Mouse (Mus musculus) hindbrain, embryonic 13.5 days (tissue): Measurements from ENCODE around the gene Aldh1a2. TPM values are rescaled to one million over a fixed set of nuclear protein-coding genes. Genes with fewer than 3 reads are reported as not detected.

Experiments used
- ATAC-seq: fragments of 200-750 bp; cut with Nextera tagmentation; 2 replicates; pipeline ENCODE4 v1.8.0; 2017; ENCODE audit warnings: moderate TSS enrichment; ENCODE audit not compliant: low FRiP score
- H3K27ac ChIP-seq: fragments of 300-500 bp; sonication (generic); 2 replicates; pipeline ENCODE4 v1.5.1; 2015; ENCODE audit warnings: inconsistent platforms, mild to moderate bottlenecking, moderate library complexity
- H3K27me3 ChIP-seq: fragments of 300-500 bp; sonication (generic); 2 replicates; pipeline ENCODE4 v1.6.1; 2015; ENCODE audit warnings: mild to moderate bottlenecking, inconsistent platforms
- H3K36me3 ChIP-seq: fragments of 300-500 bp; sonication (generic); 2 replicates; pipeline ENCODE4 v1.6.1; 2015; ENCODE audit warnings: mild to moderate bottlenecking, inconsistent platforms
- H3K4me1 ChIP-seq: fragments of 300-500 bp; sonication (generic); replicated peaks from 2 replicates; pipeline ENCODE4 v1.6.1; 2015; ENCODE audit warnings: inconsistent platforms
- H3K4me2 ChIP-seq: fragments of 300-500 bp; sonication (generic); 2 replicates; pipeline ENCODE4 v1.6.1; 2015; ENCODE audit warnings: inconsistent platforms, mild to moderate bottlenecking, moderate library complexity
- H3K4me3 ChIP-seq: fragments of 300-500 bp; sonication (generic); 2 replicates; pipeline ENCODE4 v1.5.1; 2015; ENCODE audit warnings: mild to moderate bottlenecking, inconsistent platforms
- H3K9ac ChIP-seq: fragments of 300-500 bp; sonication (generic); 2 replicates; pipeline ENCODE4 v1.6.1; 2015; ENCODE audit warnings: mild to moderate bottlenecking, inconsistent platforms
- H3K9me3 ChIP-seq: fragments of 300-500 bp; sonication (generic); 2 replicates; pipeline ENCODE4 v1.6.1; 2016; ENCODE audit warnings: inconsistent platforms
- WGBS: fragments of 180-500 bp; shearing (Covaris S2); methylation state at CpG from one replicate; pipeline ENCODE4 v1.1.7; 2015; 5-methylcytosine and 5-hydroxymethylcytosine counted together
- polyA plus RNA-seq: library from polyadenylated mRNA; unstranded; fragments of >200 nt; fragmentation: Nextera tagmentation; extraction: Ambion mirVana; gene quantifications from 2 replicates; pipeline ENCODE4 v1.2.1, GENCODE M21; 2015

Gene Aldh1a2
- polyA plus RNA-seq, 1 experiment from 2014 or later, result 40.4 TPM

- WGBS, result 97% methylated on average over 5 of the region's 5 CpGs
- ATAC-seq, result no peak
- Histone ChIP-seq H3K4me2 (no peak overlapping the region), H3K36me3 (no peaks in the 10 kb centered on the region), H3K9me3 (no peaks in the 10 kb centered on the region), H3K27ac (no peak overlapping the region), H3K4me3 (no peak overlapping the region), H3K4me1 (no peaks in the 10 kb centered on the region), H3K9ac (no peak overlapping the region), H3K27me3 (no peaks in the 10 kb centered on the region)
These were observed 104.2 kb downstream of the Aldh1a2 start for GRCm38 (mm10) chr9:71319776-71320175.

GRCm38 (mm10) chr9:71320246-71321155 lies 104.9 kb downstream of the Aldh1a2 start:
- H3K4me1 ChIP-seq, result no peaks in the 10 kb centered on the region
- no peak overlapping the region for H3K4me2 ChIP-seq
- H3K36me3 ChIP-seq, result no peaks in the 10 kb centered on the region
- no peak overlapping the region for H3K27ac ChIP-seq
- no peaks in the 10 kb centered on the region for H3K27me3 ChIP-seq
- no peaks in the 10 kb centered on the region for H3K9me3 ChIP-seq
- 51% methylated on average over 11 of the region's 11 CpGs for WGBS
- H3K4me3 ChIP-seq, result no peak overlapping the region
- no peak for ATAC-seq
- no peak overlapping the region for H3K9ac ChIP-seq

- no peak overlapping the region for H3K4me2 ChIP-seq
- 0 out of 2 replicates have a peak, but pooled peaks cover 4% of the 10 kb centered on the region for H3K4me1 ChIP-seq
- no peaks in the 10 kb centered on the region for H3K36me3 ChIP-seq
- no peak overlapping the region for H3K9ac ChIP-seq
- no peak overlapping the region for H3K4me3 ChIP-seq
- H3K27ac ChIP-seq, result no peak overlapping the region
- WGBS, result 81% methylated on average over 7 of the region's 7 CpGs
- no peaks in the 10 kb centered on the region for H3K9me3 ChIP-seq
- ATAC-seq, result no peak
- H3K27me3 ChIP-seq, result no peaks in the 10 kb centered on the region
These were observed 105.8 kb downstream of the Aldh1a2 start for GRCm38 (mm10) chr9:71321436-71321835.

- ATAC-seq, result no peak
- H3K27me3 ChIP-seq, result no peaks in the 10 kb centered on the region
- 0 out of 2 replicates have a peak, but pooled peaks cover 5% of the 10 kb centered on the region for H3K4me1 ChIP-seq
- no peaks in the 10 kb centered on the region for H3K36me3 ChIP-seq
- no peak overlapping the region for H3K9ac ChIP-seq
- WGBS, result 82% methylated on average over 6 of the region's 6 CpGs
- no peak overlapping the region for H3K27ac ChIP-seq
- no peak overlapping the region for H3K4me2 ChIP-seq
- H3K9me3 ChIP-seq, result no peaks in the 10 kb centered on the region
- H3K4me3 ChIP-seq, result no peak overlapping the region
These were observed 106.3 kb downstream of the Aldh1a2 start for GRCm38 (mm10) chr9:71321871-71322270.

GRCm38 (mm10) chr9:71323303-71323952 lies 107.8 kb downstream of the Aldh1a2 start:
- no peak overlapping the region for H3K4me3 ChIP-seq
- H3K4me2 ChIP-seq, result no peak overlapping the region
- H3K9ac ChIP-seq, result no peak overlapping the region
- H3K4me1 ChIP-seq, result 0 out of 2 replicates have a peak, but pooled peaks cover 5% of the 10 kb centered on the region
- no peak for ATAC-seq
- H3K27me3 ChIP-seq, result no peaks in the 10 kb centered on the region
- H3K36me3 ChIP-seq, result no peaks in the 10 kb centered on the region
- H3K9me3 ChIP-seq, result no peaks in the 10 kb centered on the region
- WGBS, result 59% methylated on average over 1 of the region's 1 CpGs
- H3K27ac ChIP-seq, result no peak overlapping the region

GRCm38 (mm10) chr9:71324060-71324459 lies 108.5 kb downstream of the Aldh1a2 start:
- Histone ChIP-seq H3K36me3 (no peaks in the 10 kb centered on the region), H3K27me3 (no peaks in the 10 kb centered on the region), H3K9me3 (no peaks in the 10 kb centered on the region), H3K9ac (no peak overlapping the region), H3K27ac (no peak overlapping the region), H3K4me3 (no peak overlapping the region), H3K4me1 (0 out of 2 replicates have a peak, but pooled peaks cover 5% of the 10 kb centered on the region), H3K4me2 (no peak overlapping the region)
- 69% methylated on average over 5 of the region's 5 CpGs for WGBS
- no peak for ATAC-seq

- no peak for ATAC-seq
- WGBS, result 72% methylated on average over 4 of the region's 4 CpGs
- no peak overlapping the region for H3K4me2 ChIP-seq
- no peaks in the 10 kb centered on the region for H3K36me3 ChIP-seq
- 0 out of 2 replicates have a peak, but pooled peaks cover 5% of the 10 kb centered on the region for H3K4me1 ChIP-seq
- H3K27ac ChIP-seq, result no peak overlapping the region
- H3K27me3 ChIP-seq, result no peaks in the 10 kb centered on the region
- no peak overlapping the region for H3K4me3 ChIP-seq
- H3K9me3 ChIP-seq, result no peaks in the 10 kb centered on the region
- no peak overlapping the region for H3K9ac ChIP-seq
These were observed 110.7 kb downstream of the Aldh1a2 start for GRCm38 (mm10) chr9:71326261-71326660.

- no peaks in the 10 kb centered on the region for H3K4me1 ChIP-seq
- H3K4me2 ChIP-seq, result no peak overlapping the region
- no peak for ATAC-seq
- no peak overlapping the region for H3K27ac ChIP-seq
- 58% methylated on average over 3 of the region's 3 CpGs for WGBS
- H3K36me3 ChIP-seq, result no peaks in the 10 kb centered on the region
- no peak overlapping the region for H3K9ac ChIP-seq
- no peaks in the 10 kb centered on the region for H3K9me3 ChIP-seq
- H3K4me3 ChIP-seq, result no peak overlapping the region
- no peaks in the 10 kb centered on the region for H3K27me3 ChIP-seq
These were observed 116.1 kb downstream of the Aldh1a2 start for GRCm38 (mm10) chr9:71331661-71332060.

- no peaks in the 10 kb centered on the region for H3K9me3 ChIP-seq
- no peaks in the 10 kb centered on the region for H3K4me1 ChIP-seq
- 0 out of 2 replicates have a peak, but pooled peaks cover 2% of the 10 kb centered on the region for H3K27me3 ChIP-seq
- no peak for ATAC-seq
- H3K9ac ChIP-seq, result no peak overlapping the region
- no peak overlapping the region for H3K4me3 ChIP-seq
- H3K36me3 ChIP-seq, result no peaks in the 10 kb centered on the region
- H3K27ac ChIP-seq, result no peak overlapping the region
- H3K4me2 ChIP-seq, result no peak overlapping the region
- 72% methylated on average over 4 of the region's 4 CpGs for WGBS
These were observed 121.1 kb downstream of the Aldh1a2 start for GRCm38 (mm10) chr9:71336674-71337073.

GRCm38 (mm10) chr9:71337425-71337824 lies 121.8 kb downstream of the Aldh1a2 start:
- H3K9ac ChIP-seq, result no peak overlapping the region
- no peak for ATAC-seq

GRCm38 (mm10) chr9:71340116-71340515 lies 124.5 kb downstream of the Aldh1a2 start:
- WGBS, result 73% methylated on average over 5 of the region's 5 CpGs
- 0 out of 2 replicates have a peak, but pooled peaks cover 2% of the 10 kb centered on the region for H3K27me3 ChIP-seq

More at GRCm38 (mm10) chr9:71337425-71337824, 121.8 kb downstream of the Aldh1a2 start:
- Histone ChIP-seq H3K27ac (no peak overlapping the region), H3K4me3 (no peak overlapping the region), H3K36me3 (no peaks in the 10 kb centered on the region), H3K27me3 (0 out of 2 replicates have a peak, but pooled peaks cover 2% of the 10 kb centered on the region), H3K4me1 (no peaks in the 10 kb centered on the region), H3K9me3 (no peaks in the 10 kb centered on the region), H3K4me2 (no peak overlapping the region)
- WGBS, result 75% methylated on average over 3 of the region's 3 CpGs

More at GRCm38 (mm10) chr9:71340116-71340515, 124.5 kb downstream of the Aldh1a2 start:
- no peak overlapping the region for H3K9ac ChIP-seq
- no peak overlapping the region for H3K4me3 ChIP-seq
- H3K27ac ChIP-seq, result no peak overlapping the region
- no peak for ATAC-seq
- H3K36me3 ChIP-seq, result no peaks in the 10 kb centered on the region
- H3K9me3 ChIP-seq, result no peaks in the 10 kb centered on the region
- H3K4me2 ChIP-seq, result no peak overlapping the region
- H3K4me1 ChIP-seq, result no peaks in the 10 kb centered on the region
